Mouse (Mus musculus) Muller cell, postnatal 12 days (primary cell): ENCODE data around the gene Fam185a.

Source experiments
- DNase-seq: peaks from one replicate; pipeline ENCODE4 v3.0.0-alpha.2; 2015; ENCODE audit errors: inconsistent ontology term

Fam185a gene

DNA sequence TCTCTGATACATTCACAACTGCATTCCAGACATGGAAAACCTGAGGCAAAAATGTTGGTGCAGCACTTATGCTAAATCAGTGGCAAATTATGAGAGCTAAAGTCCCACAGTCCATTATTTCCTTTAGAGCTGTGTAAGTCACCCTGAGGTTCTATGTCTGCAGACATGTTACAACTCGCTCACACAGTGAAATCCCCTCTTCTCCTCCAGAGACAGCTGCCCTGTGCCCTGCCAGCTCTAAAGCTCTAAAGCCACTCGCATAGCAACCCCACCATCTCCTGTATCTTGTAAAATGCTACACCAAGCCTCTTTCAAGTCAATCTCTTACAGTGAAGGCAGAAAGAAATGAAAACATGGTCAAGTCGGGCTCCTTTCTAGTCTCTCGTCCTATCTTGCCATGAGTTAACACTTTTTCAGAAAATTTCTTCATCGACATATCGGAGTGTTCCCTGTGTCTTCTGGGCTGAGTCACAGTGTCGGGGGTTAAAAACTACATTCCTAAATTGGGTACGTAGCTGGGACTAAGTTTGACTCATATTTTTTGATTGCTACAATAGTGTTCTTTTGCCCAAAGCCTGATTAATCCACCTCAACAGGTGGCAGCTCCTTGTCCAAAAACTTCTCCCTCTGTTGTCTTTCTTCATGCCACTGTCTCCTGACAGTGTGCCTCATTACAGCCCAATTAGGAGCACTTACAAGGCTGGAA lies 68.7 kb downstream of the Fam185a start:
- DNase-seq, result peak; percentile 74

DNA sequence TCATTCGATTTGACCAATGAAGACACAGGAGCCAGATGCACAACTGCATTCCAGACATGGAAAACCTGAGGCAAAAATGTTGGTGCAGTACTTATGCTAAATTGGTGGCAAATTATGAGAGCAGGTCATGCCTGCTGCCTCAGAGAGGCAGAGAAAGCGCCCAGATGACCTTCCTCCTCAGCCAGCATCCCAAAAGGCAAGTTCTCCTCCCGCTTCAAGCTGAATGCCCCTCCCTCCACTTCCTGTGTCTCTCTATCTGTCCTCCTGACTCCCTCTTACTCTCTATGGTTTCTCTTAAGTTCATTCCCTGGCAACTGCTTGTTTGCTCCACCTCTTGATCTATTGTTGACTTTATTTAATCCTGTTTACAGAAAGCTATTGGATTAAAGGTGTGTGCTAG lies 70.0 kb downstream of the Fam185a start:
- DNase-seq, result no peak

DNA sequence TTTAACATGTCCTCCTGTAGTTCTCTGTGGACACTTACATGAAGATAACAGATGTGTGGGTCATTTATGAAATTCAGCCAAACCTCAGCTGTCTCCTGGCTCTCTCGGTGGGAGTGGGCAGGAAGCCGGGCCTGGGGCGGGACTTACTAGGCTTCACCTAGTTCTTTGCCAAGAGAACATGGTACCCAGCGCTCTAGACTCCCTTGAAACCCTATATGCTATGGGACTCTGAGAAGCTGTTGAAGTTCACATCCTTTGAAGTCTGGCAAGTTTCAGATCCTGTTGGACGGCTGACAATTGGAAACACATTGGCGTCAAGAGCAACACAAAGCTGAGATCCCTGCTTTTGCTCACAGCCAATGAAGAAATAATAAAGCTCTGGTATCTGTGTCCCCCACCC lies 71.6 kb downstream of the Fam185a start:
- DNase-seq, result no peak

DNA sequence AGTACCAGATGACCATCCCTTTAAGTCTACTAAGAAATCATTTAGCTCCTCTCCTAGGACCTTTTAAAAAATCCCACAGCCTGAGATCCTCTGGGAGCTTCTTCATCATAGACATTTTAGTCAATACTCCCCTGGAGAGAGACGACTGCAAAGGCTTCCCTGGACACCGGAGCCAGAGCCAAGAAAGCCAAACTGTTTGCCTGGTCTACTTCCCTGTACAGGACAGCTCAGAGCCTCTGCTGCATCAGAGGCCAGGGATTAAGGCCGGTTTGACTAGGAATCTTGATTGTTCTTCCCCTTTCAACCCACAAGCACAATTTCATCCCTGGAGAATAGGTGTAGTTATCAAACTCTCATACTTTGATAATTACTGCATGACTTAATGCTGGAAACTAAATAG lies 72.1 kb downstream of the Fam185a start:
- no peak for DNase-seq

DNA sequence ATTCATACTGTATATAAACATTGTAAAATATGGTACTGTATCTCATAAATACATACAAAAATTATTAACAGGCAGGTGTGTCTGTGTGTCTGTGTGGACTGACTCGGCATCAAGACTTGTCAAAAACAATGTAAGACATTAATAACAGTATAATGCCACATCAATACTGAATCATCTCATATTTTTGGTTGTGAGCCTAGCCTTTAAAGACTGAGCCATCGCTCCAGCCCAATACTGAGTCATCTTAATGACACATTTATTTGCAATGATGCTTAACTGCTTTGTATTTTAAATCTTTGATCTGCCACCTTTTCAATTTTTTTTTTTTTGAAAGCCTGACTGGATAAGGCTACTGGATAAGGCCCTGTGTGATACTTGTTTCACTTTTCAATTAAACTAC lies 73.7 kb downstream of the Fam185a start:
- peak; percentile 60 for DNase-seq

DNA sequence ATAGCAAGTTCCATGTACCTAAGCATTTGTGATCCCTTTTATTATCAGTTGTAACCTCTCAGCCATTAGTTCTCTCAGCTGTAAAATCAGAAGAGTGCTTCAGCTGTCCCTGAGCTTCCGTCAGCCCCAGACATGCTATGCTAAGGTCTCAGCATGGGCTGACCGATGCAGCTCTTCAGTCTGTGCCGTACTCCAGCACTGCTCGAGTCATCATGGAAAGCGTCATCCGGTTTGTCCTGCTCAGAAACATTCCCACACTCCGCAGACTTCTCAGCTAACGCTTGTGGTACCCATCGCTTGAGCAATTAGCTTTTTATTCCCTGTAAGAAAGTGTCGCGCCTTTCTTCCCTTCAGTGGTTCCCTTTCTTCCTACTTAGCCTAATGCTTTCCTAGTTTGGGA lies 74.2 kb downstream of the Fam185a start:
- DNase-seq, result no peak

DNA sequence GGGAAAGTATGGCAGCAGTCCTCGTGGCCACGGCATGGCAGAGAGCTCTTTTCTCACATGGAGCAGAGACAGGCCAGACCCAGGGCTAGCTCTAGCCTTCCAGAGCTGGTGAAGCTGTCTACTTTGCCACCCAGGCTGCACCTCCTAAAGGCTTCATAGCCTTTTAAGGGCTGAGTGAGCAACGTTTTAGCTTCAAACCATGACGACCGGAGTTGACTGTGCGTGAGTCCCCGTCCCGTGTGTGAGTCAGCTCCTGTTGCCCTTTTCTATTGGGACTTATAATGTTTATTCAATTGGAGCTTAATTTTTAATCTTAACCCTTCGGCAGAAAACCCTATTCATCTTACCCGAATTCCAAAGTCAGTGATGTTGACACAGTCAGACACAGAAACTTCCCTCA lies 75.4 kb downstream of the Fam185a start:
- DNase-seq, result no peak

DNA sequence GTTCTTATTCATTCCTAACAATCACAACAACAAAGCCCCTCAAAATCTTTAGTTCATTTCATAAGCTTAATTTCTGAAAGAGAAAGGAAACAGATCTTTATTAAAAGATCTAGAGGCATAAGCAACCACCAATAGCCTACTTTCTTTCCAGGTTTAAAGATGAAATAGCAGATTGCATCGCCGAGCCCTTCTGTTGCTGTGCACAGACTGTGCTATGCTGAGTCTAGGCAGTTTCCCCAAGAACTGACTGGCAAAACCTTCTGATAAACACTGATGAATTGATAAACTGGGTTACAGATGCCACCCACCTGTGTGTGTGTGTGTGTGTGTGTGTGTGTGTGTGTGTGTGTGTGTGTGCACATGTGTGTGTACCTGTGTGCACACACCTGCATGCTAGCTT lies 76.2 kb downstream of the Fam185a start:
- DNase-seq, result no peak

DNA sequence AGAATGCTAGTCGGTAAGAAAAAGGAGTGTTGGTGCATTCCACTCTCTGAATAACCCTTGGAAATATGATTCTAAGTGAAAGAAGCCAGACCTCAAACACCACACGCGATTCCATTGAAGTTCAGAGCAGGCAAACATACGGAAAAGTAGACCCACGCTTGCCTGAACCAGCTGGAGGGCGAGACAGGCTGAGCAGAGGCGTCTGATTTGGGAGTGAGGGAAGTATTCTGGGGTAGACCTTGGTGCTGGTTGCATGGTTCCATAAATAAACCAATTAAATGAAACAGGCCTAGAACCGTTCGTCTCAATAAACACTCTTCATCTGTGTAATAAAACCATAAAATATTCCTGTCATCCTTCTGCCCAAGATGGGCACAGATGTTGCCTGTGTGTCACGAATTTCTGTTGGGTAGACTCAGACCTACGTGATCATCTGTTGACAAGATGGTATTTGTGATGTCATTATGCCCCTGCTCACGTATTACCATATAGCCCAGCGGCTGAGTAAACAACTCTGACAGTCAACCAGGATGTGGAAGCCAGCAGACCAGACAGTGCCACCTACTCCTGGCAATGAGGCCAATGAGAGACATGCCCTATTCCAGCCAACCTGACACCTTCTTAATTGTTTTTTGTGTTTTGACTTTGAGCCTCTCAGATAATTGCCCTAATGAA lies 78.3 kb downstream of the Fam185a start:
- no peak for DNase-seq

DNA sequence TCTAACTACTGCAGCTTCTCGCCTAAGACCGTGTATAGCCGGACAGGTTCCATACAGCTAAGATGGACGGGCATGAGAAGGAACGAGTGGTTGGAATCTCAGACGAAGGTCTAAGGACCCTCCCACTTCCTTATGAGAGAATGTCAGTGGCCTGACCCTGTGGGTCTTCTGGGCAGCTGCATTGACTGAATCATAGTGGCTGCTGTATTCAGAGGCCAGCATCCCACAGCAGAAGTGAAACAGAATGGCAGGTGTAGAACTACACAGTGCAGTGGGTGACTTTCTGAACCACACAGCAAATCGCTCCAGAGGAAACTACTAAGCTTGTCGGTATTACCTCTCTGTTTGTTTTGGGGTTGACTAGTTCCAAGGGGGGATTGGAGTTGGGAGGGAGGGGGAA lies 80.4 kb downstream of the Fam185a start:
- DNase-seq, result no peak

DNA sequence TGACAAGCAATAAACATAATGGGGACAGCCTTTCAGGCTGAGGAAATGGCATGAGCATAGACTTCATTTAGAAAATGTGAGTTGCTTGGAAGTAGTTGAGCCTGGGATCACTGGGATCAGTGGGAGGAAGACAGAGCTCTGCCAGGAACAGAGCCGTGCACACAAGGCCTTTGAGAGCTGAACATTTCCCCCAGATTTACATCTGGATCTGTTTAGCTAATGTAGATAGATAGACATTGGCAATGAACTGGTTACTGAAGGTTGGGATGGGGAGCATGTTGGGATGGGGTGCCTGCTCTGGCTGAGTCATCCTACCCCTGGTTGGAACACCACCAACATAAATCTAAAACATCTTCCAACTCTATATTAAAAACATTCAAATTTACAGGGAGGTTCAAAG lies 82.1 kb downstream of the Fam185a start:
- DNase-seq, result no peak

DNA sequence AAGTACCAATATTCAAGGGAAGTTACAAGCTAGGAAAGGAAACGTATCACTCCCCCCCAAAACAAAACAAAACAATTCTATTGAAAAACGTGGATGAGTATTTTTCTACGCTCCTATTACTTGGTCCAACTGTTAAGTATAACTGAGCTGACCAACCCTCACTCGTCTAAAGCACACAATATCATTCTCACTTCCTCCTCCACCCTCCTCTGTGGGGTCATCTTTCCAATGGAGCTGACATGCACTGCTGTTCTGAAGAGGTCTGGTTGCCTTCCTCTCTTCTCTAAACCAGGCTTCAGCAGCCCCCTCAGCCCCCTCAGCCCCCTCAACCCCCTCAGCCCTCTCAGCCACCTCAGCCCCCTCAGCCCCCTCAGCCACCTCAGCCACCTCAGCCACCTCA lies 85.0 kb downstream of the Fam185a start:
- no peak for DNase-seq

DNA sequence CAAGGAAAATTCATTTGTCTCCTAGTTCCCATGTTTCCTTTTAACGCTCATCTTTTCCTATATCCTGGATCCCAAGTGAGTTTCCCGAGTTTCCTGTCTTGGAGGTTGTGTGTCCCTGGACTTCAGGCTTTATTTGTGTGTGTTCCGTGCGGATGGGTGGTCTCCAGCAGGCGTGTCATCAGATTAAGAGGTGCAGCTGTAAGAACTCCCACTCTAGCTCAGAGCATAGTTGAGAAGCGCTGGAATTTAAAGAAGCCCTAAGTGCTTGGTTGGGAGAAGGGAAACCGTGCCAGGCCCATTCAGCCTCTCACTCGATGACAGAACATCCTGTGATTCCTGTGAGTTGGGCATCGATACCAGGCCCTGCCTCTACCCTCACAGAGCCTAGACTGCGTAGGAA lies 88.6 kb downstream of the Fam185a start:
- no peak for DNase-seq

DNA sequence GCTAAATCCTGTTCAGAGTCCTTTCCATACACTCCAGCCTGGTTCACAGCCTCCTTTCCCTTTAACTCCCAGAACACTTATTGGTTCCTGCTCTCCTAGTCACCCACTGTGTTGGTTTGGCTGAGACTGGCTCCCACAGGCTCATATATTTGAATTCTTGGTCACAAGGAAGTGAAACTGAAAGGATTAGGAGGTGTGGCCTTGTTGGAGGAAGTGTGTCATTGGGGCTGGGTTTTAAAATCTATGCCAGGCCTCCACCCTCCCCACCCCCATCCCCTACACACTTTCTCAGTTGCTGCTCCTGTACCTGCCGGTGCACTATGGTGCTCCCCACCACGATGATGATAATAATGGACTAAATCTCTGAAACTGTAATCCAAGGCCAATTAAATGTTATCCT lies 92.8 kb downstream of the Fam185a start:
- DNase-seq, result no peak

DNA sequence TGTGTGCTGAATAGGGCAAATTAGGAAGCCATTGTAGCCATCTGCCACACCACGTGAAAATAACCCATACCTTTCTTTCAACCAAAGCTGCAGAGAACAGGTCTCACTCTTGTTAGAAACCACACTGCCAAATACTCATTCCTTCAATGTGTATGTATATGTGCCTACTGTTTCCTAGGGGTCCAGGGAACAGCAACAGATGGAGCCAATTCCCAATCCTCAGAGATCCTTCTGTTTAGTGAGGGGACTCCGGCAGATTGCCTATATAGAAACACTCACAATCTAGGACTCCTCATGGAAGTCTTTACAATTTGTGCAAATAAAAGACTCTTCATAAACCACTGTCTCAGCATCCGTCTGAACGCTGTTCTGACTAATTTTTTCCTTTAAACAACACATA lies 93.4 kb downstream of the Fam185a start:
- DNase-seq, result no peak

DNA sequence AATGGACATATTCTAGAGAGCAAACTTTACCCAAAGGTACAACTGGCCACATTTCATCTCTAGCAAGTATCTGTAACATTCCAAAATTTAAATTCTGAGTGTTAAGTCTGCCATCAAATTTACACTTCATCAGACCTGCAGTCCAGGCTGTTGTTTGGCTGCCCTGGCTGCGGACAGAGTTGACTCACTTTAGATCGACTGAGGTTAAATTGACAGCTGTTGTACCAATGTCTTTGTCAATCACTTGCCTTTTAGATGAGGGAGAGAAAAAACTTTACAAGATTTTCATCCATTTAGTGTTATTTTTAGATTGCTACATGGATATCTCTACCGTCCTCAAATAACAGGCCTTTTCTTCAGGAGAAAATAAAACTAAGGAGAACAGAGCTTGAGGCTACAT lies 94.4 kb downstream of the Fam185a start:
- no peak for DNase-seq

DNA sequence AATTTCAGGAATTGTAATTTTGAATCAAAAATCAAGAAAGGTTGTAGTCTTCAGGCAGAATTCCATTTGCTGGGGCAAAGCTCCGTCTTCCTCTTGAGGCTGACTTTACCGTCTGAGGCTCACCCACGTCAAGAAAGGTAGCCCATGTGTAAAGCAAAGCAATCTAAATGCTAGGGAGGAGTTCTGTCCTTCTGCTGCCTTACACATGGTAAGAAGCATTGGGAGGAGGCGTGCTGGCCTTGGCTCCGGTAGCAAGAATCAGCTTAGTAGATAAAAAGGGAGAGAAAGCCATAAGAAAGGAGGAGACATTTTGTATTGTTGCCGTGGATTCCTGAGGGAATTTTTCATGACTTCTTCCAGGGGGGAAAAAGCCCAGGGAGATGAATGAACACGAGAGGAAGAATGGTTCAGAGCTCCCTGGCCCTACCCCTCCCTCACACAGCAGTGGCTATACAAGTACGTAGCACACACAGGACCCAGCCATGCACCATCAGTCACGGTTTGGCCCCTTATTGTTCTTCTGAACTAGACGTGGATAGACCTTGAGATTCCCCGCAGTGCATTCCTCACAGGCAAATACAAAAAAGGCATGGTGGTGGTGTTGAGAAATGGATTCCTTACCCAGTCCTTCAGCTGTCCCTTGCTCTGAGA lies 102.2 kb downstream of the Fam185a start:
- no peak for DNase-seq

DNA sequence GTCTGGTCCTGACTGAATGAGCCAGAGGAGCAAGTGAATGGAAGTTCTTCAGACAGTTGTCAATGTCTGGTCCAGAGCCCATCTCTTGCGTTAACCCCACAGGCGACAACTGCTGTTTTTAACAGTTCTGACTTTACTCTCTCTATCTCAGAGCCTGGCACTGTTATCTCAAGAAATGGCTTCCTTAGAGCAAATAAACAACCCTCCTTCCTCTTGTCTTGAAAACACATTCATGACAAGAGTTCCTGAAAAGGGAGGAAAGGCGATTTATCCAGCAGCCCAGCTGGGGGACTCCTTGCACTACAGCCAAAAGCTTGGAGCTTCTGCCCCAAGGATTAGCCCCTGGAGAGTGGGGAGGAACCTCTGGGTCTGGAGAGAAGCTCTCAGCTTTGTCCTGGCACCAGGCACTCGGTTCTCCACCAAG lies 102.7 kb downstream of the Fam185a start:
- DNase-seq, result no peak

DNA sequence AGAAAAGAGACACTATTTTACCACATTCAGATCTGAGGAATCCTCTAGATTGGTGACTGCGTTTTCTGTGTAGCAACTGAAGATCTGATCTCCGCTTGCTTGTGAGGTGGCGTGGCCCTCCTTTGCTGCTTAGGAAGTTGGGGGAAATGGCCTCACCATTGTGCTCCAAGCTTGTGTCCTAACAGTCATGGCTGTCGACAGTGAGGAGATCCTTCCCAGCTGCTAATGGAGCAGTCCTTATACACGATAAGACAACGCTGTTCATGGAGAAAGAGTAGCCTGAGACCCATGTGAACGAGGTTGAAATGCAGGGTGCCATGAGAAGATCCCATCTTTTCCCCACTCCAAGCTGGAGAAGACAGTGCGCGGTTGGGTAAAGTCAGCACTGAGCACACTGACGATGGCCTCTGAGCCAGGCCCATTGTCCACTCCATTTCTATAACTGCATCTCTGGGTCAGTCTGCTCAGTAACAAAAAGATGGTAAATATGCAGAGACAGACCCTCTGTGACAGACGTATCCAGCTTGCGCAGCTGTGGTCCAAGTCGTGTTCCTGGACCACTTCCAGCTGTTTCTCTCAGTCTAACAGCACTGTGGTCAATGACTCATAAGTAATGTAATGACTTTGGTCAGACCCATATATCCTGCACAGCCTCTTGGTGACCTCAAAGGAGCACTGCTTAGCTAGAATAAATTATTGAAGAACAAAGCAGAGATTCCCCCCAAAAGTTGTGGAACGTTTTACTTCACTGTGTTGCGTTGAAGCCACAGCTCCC lies 103.5 kb downstream of the Fam185a start:
- DNase-seq, result no peak

DNA sequence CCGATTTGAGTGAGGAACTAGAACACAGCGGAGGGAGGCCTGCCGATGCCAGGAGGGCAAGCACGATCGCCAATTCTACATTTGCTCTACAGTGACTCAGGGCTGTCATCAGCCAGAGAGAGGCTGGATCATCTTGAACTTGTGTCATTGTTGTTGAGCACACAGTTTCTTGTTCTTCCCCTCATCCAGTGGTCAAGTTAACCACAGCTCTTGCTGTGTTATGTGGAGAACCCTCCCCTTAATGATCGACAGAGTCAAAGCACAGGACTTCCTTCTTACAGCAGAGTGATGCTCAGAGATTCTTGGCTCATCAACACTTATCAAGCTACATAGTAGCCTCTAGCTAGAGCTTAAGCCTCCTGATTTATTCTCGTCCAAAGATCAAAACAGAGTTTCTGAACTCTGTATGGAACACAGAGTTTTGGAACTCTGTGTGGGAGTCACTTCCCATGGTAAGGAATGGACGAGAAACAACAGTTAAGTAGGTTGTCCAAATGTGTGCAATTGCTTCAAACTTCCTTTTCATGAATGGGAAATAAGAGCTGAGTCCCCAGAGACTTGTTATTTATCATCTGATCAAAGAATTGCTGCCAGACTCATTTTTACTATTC lies 104.5 kb downstream of the Fam185a start:
- DNase-seq, result no peak
